Mouse (Mus musculus) midbrain, postnatal 0 days (tissue): Measurements from ENCODE around the gene Mtmr12. TPM values are rescaled to one million over a fixed set of nuclear protein-coding genes. Genes with fewer than 3 reads are reported as not detected.
"Not testable (repeated sequence)": the region's sequence is repeated elsewhere in the genome, so short reads cannot be mapped to it uniquely, and the experiment has no call there.

ENCODE experiments used
- ATAC-seq: fragments of 200-750 bp; cut with Nextera tagmentation; 2 replicates; pipeline ENCODE4 v1.8.0; 2017; ENCODE audit warnings: moderate number of reproducible peaks, mild to moderate bottlenecking, moderate TSS enrichment, moderate library complexity; ENCODE audit not compliant: low FRiP score
- DNase-seq: peaks from one replicate; pipeline ENCODE4 v3.0.0-alpha.2; 2015; ENCODE audit warnings: low spot score
- H3K27ac ChIP-seq: fragments of 300-500 bp; sonication (generic); 2 replicates; pipeline ENCODE4 v1.5.1; 2014; ENCODE audit warnings: low read depth, mild to moderate bottlenecking, low read length, mixed read lengths
- H3K27me3 ChIP-seq: fragments of 300-500 bp; sonication (generic); 2 replicates; pipeline ENCODE4 v1.6.1; 2014; ENCODE audit warnings: low read length, control low read depth, mixed read lengths; ENCODE audit not compliant: insufficient read depth
- H3K36me3 ChIP-seq: fragments of 300-500 bp; sonication (generic); 2 replicates; pipeline ENCODE4 v1.6.1; 2014; ENCODE audit warnings: low read length, control low read depth, mixed read lengths; ENCODE audit not compliant: insufficient read depth
- H3K4me1 ChIP-seq: fragments of 300-500 bp; sonication (generic); 2 replicates; pipeline ENCODE4 v1.6.1; 2014; ENCODE audit warnings: mild to moderate bottlenecking, control low read depth, antibody characterized with exemption, low read length, mixed read lengths; ENCODE audit not compliant: insufficient read depth
- H3K4me2 ChIP-seq: fragments of 300-500 bp; sonication (generic); 2 replicates; pipeline ENCODE4 v1.6.1; 2014; ENCODE audit warnings: low read depth, mild to moderate bottlenecking, low read length, mixed read lengths; ENCODE audit not compliant: poor library complexity, severe bottlenecking
- H3K4me3 ChIP-seq: fragments of 300-500 bp; sonication (generic); 2 replicates; pipeline ENCODE4 v1.5.1; 2014; ENCODE audit warnings: low read depth, mild to moderate bottlenecking, low read length, moderate library complexity
- H3K9ac ChIP-seq: fragments of 300-500 bp; sonication (generic); replicated peaks from 2 replicates; pipeline ENCODE4 v1.6.1; 2014; ENCODE audit warnings: mild to moderate bottlenecking, low read length, moderate library complexity, mixed read lengths; ENCODE audit not compliant: poor library complexity, severe bottlenecking
- H3K9me3 ChIP-seq: fragments of 300-500 bp; sonication (generic); 2 replicates; pipeline ENCODE4 v1.6.1; 2016; ENCODE audit warnings: low read length, control low read depth
- CTCF ChIP-seq: IDR thresholded peaks from 2 replicates; pipeline ENCODE4 v1.5.1; 2016; ENCODE audit warnings: antibody characterized with exemption, mild to moderate bottlenecking
- WGBS: fragments of 180-500 bp; shearing (Covaris S2); extraction: QIAGEN DNeasy Blood & Tissue Kit; methylation state at CpG from one replicate; pipeline ENCODE4 v1.1.7; 2014; 5-methylcytosine and 5-hydroxymethylcytosine counted together
- polyA plus RNA-seq: library from polyadenylated mRNA; unstranded; fragments of >200 nt; fragmentation: Nextera tagmentation; extraction: Ambion mirVana; gene quantifications from 2 replicates; pipeline ENCODE4 v1.2.1, GENCODE M21; 2015
- total RNA-seq: library from RNA; depleted of rRNA; stranded (reverse); fragments of >200 nt; gene quantifications from 2 replicates; pipeline ENCODE4 v1.2.3, GENCODE M21; 2014; rRNA removed

Mtmr12 gene
- total RNA-seq (10.4 and 12.6 TPM in 2 replicates), polyA plus RNA-seq (4.5 and 4.8 TPM in 2 replicates)

DNA sequence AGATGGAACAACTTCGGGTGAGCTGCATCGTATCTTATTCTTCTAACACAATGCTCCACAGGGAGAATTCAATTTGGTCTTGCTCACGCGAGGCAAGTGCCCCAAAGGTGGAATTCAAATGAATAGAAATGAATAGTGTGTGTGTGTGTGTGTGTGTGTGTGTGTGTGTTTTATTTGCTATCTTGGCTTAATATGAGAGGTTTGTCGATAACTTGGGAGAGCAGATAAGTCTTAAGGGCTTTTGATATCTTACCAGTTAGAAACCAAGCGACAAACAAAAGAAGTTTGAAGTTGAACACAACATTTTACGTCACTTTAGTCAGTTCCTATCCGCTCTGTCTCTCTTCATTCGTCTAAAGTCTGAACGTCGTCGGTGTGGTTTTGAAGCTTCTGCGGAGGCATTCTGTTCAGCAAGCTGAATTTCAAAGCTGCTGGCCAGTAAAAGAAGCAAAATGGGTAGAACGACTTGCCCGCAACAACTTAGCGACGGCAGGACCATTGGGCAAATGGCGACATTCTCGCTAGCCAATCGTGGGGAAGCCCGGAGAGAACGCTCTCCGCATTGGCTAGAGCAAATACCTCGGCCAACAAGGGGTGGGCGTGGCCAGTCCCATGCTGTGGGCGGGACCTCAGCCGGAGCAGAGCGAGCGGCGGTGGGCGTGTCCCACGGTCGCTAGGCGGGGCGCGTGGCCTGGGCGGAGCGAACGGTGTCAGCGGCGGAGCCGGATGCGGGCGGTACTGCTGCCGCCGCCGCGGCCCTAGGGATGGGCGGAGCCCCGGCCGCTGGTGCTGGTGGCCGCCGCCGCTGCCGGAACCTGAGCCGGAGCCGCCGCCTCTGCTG, at the start of gene Mtmr12:
Mtmr12 (plus strand) TSS at position 710 of the 841 bp plus-strand sequence.
- Histone ChIP-seq H3K27ac (peak within 1 kb of the TSS; percentile 88), H3K9ac (peak within 1 kb of the TSS; percentile 86), H3K36me3 (no peaks in the 10 kb centered on the region), H3K4me2 (peak within 1 kb of the TSS; percentile 63), H3K4me1 (peaks cover 9% of the 10 kb centered on the region), H3K27me3 (no peaks in the 10 kb centered on the region), H3K9me3 (no peaks in the 10 kb centered on the region), H3K4me3 (peak within 1 kb of the TSS; percentile 94)
- WGBS = under 1% methylated on average over 37 of the region's 58 CpGs
- DNase-seq (peak; percentile 99), ATAC-seq (peak; percentile 99)
- peak; percentile 31 for TF ChIP-seq CTCF

DNA sequence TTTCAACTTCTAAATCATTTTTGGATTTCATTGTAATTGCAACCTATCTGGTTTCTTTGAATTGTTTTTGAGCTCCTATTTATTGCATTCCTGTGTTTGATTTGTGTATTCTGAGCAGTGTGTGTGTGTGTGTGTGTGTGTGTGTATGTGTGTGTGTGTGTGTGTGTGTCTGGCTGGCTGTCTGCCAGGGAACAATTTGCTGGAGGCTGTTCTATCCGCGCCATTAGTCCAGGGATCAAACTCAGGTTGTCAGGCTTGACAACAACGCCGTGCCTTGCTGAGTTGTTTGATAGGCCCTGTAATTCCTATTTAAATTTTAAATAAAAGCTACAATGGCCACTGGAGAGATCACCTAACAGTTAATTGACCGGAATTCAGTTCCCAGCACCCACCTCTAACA, 26.7 kb upstream of the Mtmr12 start:
- TF ChIP-seq CTCF = no peak
- Histone ChIP-seq H3K4me1 (no peaks in the 10 kb centered on the region), H3K36me3 (peaks cover 30% of the 10 kb centered on the region), H3K27ac (no peak overlapping the region), H3K4me2 (no peak overlapping the region), H3K9me3 (no peaks in the 10 kb centered on the region), H3K27me3 (no peaks in the 10 kb centered on the region), H3K9ac (no peak overlapping the region), H3K4me3 (no peak overlapping the region)
- peak; percentile 8 for DNase-seq
- no peak for ATAC-seq
- WGBS = 59% methylated on average over 5 of the region's 5 CpGs

DNA sequence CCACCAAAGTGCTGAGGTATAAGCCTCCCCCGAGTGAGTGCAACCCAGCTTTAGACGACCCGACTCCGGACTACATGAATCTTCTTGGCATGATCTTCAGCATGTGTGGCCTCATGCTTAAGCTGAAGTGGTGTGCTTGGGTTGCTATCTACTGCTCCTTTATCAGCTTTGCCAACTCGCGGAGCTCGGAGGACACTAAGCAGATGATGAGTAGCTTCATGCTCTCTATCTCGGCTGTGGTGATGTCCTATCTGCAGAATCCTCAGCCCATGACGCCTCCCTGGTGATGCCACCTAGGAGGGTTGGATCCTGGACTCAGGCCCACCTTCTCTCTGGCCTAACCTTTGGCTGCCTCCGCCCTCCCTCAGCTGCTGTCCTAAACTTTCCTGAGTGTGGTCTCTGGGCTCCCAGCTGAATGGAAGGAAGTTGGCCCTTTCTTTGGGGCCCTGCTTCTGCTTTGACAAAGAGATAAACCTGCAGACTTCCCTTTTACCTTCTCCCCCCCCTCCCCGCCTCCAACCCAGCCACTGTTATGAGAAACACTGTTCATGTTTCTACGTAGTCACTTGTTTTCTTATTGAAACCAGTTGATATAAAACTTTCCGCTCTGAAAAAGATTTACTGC, 23.5 kb upstream of the Mtmr12 start:
- ATAC-seq, H3K4me1 ChIP-seq, DNase-seq, H3K4me2 ChIP-seq, H3K27ac ChIP-seq, H3K9me3 ChIP-seq, H3K9ac ChIP-seq, H3K27me3 ChIP-seq, H3K4me3 ChIP-seq: not testable (repeated sequence)
- WGBS = 95% methylated on average over 13 of the region's 13 CpGs
- peaks cover 15% of the 10 kb centered on the region; the same call in 1 of the 2 replicates for H3K36me3 ChIP-seq

DNA sequence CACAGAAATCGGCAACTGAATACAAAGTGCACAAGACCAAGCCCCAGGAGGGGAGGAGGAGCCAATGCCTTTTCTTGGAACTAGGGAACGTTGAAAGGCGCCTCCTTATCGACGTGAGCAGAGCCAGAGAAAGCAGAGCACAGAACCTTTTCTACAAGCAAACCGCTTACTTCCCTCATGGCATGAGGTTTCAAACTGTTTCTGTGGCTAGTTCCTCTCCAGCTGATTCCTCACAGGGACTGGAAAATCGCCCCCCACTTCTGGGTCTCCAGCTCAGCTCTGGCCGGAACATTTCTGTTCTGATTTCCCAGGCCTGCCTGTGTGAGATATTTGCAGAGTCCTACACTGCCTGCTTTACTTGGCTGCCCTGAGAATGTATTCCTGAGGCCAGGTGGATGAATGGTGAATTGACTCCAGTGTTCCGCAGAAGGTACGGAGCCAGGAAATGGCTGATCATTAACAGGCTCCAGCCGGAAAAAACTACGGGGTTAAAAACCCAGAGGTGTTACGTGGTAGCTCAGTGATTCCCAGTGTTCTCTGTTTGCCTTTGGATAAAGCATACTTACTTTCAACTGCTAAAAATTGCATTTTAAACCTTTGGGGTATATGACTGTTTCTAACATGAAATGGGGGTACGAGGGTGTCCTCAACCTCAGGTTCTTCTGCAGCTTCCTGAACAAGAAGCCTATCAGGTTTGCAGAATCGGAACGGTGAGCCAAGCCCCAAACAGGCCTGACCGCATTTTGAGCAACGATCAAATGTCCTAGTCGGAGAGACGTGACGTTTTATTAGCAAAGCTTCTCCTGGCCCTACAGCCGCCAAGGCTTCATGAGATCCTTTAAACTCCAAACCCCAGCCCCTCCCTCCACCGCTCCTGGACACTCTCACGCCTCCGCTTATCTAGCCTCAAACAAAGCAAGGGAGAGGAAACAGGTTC, 10.7 kb upstream of the Mtmr12 start:
- Histone ChIP-seq H3K27me3 (no peaks in the 10 kb centered on the region), H3K9ac (no peak overlapping the region), H3K9me3 (no peaks in the 10 kb centered on the region), H3K4me1 (no peaks in the 10 kb centered on the region), H3K36me3 (peaks cover 4% of the 10 kb centered on the region; the same call in 1 of the 2 replicates), H3K27ac (no peak overlapping the region), H3K4me2 (no peak overlapping the region), H3K4me3 (no peak overlapping the region)
- ATAC-seq (no peak), DNase-seq (no peak)
- no peak for TF ChIP-seq CTCF
- WGBS = 67% methylated on average over 25 of the region's 25 CpGs

DNA sequence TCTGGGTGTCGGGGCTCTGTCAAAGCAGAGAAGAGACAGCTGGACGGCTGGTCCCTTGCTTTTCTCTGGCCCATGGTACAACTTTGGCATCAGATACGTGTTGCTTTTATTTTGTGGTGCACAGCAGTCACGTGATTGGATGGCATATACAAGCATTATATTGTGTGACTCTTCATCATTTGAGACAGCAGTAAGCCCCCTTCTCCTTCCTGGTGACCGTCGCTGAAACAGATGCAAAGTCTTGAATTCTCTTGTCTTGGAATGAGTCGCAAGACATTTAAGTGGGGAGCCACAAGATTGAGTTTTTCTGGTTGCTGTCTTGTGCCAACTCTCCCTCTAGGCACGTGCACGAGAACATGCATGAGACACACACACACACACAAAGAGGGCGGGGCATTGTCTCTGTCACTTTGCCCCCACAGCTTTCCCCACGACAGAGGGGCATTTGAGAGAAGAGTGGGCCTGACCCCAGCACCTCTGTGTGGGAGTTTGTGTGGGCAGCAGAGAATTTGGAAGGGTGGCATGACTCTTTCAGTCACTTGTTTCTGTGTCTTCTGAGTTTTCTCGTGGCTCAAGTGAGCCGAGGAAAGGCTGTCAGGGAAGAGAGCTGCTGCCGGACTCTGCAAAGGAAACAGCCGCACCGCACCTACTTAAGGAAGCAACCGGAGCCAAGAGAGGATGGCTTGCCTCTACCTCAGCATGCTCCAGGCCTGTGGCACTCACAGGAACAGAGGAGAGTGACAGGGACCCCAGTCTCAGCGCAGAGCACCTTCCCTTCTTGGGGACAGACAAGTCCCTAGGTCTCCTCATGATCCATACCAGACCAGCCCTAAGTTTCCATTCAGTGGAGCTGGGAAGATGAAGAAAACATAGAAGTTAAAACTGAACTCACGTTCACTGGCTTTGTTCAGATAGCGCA, 9.8 kb upstream of the Mtmr12 start:
- DNase-seq = no peak
- H3K27me3 ChIP-seq = no peaks in the 10 kb centered on the region
- no peaks in the 10 kb centered on the region for H3K4me1 ChIP-seq
- no peak overlapping the region for H3K4me2 ChIP-seq
- ATAC-seq = no peak
- no peak overlapping the region for H3K27ac ChIP-seq
- peaks cover 4% of the 10 kb centered on the region; the same call in 1 of the 2 replicates for H3K36me3 ChIP-seq
- H3K9ac ChIP-seq = no peak overlapping the region
- 77% methylated on average over 20 of the region's 20 CpGs for WGBS
- H3K4me3 ChIP-seq = no peak overlapping the region
- no peak for TF ChIP-seq CTCF
- no peaks in the 10 kb centered on the region for H3K9me3 ChIP-seq
